Mouse (Mus musculus): ENCODE data around the gene Oit3. TPM values are rescaled to one million over a fixed set of nuclear protein-coding genes. Genes with fewer than 3 reads are reported as not detected.

Oit3 gene
- polyA plus RNA-seq, 1 experiment from 2014 or later = 4.1 TPM

Other genes with a start within 250 kb of the Oit3 start
- gene Sept10, start 219.9 kb downstream of the Oit3 start, polyA plus RNA-seq (2015; fragmentation: Nextera tagmentation; extraction: Ambion mirVana) = 28.7 and 32.4 TPM in 2 replicates
- gene Sowahc, start 219.8 kb downstream of the Oit3 start, polyA plus RNA-seq (2015; fragmentation: Nextera tagmentation; extraction: Ambion mirVana) = 2.8 and 3.7 TPM in 2 replicates
- 57.9 and 58.8 TPM in 2 replicates for gene P4ha1, start 118.5 kb downstream of the Oit3 start, polyA plus RNA-seq (2015; fragmentation: Nextera tagmentation; extraction: Ambion mirVana)
- gene Gm10273, start 46.1 kb downstream of the Oit3 start, polyA plus RNA-seq (2015; fragmentation: Nextera tagmentation; extraction: Ambion mirVana) = 5.9 and 65.1 TPM in 2 replicates
- gene Pla2g12b, start 38.1 kb downstream of the Oit3 start, polyA plus RNA-seq (2015; fragmentation: Nextera tagmentation; extraction: Ambion mirVana) = 0.30 TPM in 1 of 2 replicates, not detected in the other
- not detected in 2 replicates for gene Gm10322, start 174.3 kb upstream of the Oit3 start, polyA plus RNA-seq (2015; fragmentation: Nextera tagmentation; extraction: Ambion mirVana)
- gene Mcu, start 174.9 kb upstream of the Oit3 start, polyA plus RNA-seq (2015; fragmentation: Nextera tagmentation; extraction: Ambion mirVana) = 22.2 and 23.8 TPM in 2 replicates